Mouse (Mus musculus): Measurements from ENCODE around the gene Kcnmb4.

Gene Kcnmb4

GRCm38 (mm10) chr10:116402742-116403425 lies 70.8 kb downstream of the Kcnmb4 start:
- no peak for DNase-seq (ENCODE audit: low read depth, low spot score)

GRCm38 (mm10) chr10:116397973-116398372 lies 75.7 kb downstream of the Kcnmb4 start:
- no peak for DNase-seq (ENCODE audit: low read depth, low spot score)

DNA sequence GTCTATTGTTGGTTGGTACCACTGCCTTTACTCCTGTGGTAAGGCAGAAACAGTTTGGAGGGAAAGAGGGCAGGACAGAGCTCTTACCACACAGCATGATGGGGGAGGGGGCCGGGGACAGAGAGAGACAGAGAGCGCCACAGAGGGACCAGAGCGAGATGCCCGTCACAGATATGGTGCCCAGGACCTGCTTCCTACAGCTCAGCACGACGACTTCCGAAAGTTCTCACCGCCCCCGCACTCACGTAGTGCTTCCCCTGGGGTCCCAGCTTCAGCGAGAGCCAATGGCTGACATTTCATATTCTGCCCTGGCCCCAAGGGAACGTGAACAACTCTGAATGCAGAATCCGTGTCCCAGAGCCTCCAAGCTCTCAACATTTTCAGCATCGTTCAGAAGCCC lies 76.1 kb downstream of the Kcnmb4 start:
- no peak for DNase-seq (ENCODE audit: low read depth, low spot score)

DNA sequence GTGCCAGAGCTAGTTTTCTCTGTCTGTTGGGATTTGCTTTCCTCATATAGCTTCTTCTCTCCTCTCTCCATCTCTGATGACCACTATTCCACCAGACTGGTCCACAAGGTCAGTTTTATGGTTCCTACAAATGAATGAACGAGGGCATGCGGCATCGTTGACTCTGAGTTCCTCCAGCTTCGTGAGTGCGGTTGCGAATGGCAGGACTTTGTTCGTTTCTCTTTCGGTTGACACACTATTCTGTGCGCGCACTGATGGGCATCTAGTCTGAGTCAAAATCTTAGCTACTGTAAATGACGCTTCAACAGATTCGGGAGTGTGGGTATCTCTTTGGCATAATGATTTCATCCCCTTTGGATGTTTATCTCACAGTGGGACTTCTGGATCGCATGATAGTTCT lies 76.7 kb downstream of the Kcnmb4 start:
- no peak for DNase-seq (ENCODE audit: low read depth, low spot score)

- DNase-seq (ENCODE audit: low read depth, low spot score) = no peak
Observed at GRCm38 (mm10) chr10:116396279-116396678, 77.4 kb downstream of the Kcnmb4 start.

DNA sequence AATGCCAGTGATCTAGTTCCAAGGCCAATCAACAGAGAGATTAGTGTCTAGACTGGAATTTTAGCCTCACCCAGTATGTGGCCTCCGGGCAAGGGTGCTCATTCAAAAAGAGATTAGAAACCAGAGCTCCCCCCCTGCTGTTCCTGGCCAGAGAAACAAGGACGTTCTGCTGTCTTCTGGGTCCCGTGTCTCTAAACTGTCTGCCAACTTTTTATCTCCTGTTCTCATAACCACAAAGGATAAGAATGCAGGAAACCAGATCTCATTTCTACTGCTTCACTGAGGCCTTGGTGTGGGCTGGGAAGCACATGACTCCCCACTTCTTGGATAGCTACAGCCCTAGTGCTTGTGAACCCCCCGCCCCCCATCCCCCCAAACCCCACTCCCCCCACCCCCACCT lies 79.1 kb downstream of the Kcnmb4 start:
- DNase-seq (ENCODE audit: low read depth, low spot score) = no peak

DNA sequence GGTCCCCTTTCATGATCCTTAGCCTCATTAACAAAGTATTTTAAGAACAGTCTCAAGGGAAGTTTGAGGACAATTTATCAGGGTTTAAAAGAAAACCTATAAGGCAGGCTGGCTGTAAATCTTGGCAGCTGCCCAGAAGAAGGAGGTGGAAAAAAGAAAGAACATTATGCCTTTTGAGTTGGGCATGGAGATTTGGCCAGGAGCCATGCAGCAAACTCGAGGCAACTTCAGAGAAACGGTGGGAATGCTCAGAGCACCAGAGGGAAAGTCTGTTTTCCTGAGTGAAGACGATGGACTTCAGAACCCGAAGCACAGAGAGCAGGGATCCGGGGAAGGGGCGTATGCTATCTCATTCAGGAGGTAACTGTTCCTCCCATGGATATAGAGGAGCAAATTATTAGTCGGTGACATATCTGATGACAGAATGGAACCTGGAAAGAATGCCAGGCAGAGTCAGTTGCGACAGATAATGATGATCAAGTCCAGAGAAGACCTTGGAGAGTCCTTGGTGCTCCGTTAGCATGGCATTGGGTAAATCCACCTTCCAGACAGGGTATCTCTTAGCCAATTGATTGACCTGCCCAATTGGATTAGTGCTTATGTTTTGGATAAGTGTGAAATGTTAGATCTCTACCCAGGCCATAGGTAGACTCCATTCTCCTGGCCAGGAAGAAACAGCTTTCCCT lies 79.7 kb downstream of the Kcnmb4 start:
- DNase-seq (ENCODE audit: low read depth, low spot score) = no peak

DNA sequence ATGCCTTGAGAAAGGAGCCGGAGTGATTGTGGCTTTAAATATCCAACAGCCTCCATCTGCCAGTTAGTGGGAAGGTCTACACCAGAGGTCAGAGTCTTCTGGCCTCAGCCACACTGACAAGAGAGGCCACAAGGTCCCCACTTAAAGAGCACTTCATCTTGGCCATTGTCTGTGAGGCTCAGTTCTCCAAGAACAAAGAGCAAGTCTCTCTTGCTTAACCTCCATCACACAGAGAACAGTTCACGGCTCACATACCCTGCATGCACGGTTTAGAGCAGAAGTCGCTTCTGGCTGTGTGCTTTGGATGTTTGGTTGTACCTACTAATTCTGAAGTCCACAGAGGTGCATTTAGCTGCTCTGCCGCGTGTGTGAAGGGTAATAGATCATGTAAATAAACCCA lies 84.8 kb downstream of the Kcnmb4 start:
- no peak for DNase-seq (ENCODE audit: low read depth, low spot score)

GRCm38 (mm10) chr10:116386391-116386885 lies 87.2 kb downstream of the Kcnmb4 start:
- no peak for DNase-seq (ENCODE audit: low read depth, low spot score)

- DNase-seq (ENCODE audit: low read depth, low spot score) = no peak
Observed at GRCm38 (mm10) chr10:116384401-116384800, 89.3 kb downstream of the Kcnmb4 start.

GRCm38 (mm10) chr10:116382826-116383685 lies 90.6 kb downstream of the Kcnmb4 start:
- DNase-seq (ENCODE audit: low read depth, low spot score) = no peak

DNA sequence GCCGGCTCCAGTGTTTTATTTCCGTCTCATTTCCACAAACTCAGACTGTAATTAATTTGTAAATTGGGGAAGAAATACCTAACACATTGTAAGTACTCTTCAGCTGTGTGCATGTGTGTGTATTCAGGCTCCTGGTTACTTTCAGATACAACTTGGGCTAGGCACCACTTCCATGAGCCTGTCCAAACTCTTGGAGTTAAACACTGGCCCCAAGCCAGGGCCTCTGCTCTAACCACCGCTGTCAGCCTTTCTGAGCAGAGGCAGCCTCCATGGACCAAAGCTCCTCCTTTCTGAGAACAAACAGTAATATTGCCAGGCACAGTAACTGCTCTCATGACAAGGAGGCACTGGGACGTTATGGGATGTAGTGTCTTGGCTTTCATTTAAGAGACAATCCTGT lies 96.8 kb downstream of the Kcnmb4 start:
- DNase-seq (ENCODE audit: low read depth, low spot score) = no peak

- no peak for DNase-seq (ENCODE audit: low read depth, low spot score)
Observed at GRCm38 (mm10) chr10:116374111-116374510, 99.6 kb downstream of the Kcnmb4 start.

- DNase-seq (ENCODE audit: low read depth, low spot score) = no peak
Observed at GRCm38 (mm10) chr10:116370991-116371725, 102.5 kb downstream of the Kcnmb4 start.

Data from retina, adult 2 months (tissue).